Mouse (Mus musculus) MEL (cell line): ENCODE measurements around the gene Gamt. TPM values are rescaled to one million over a fixed set of nuclear protein-coding genes. Genes with fewer than 3 reads are reported as not detected.

Source experiments
- DNase-seq: peaks from one replicate; pipeline ENCODE4 v3.0.0; 2011; ENCODE audit warnings: low read depth, low spot score
- H3K27ac ChIP-seq: 2 replicates; pipeline ENCODE4 v1.5.1; 2012; ENCODE audit warnings: low read depth, mild to moderate bottlenecking, control low read depth, low read length, moderate library complexity; ENCODE audit not compliant: control insufficient read depth
- H3K27me3 ChIP-seq, 2 experiments: fragments of 150-350 bp in 1 of 2; sonication (generic) in 1 of 2; 2 replicates each; pipeline ENCODE4 v1.6.1; 2012; ENCODE audit warnings: low read length in 2 of 2, mild to moderate bottlenecking in 2 of 2, improper control_type of control experiment in 1 of 2, moderate library complexity in 1 of 2; ENCODE audit not compliant: insufficient read depth in 2 of 2, control insufficient read depth in 1 of 2
- H3K36me3 ChIP-seq, 2 experiments: 2 replicates each; pipeline ENCODE4 v1.6.1; 2012 to 2014; ENCODE audit warnings: low read length in 2 of 2, improper control_type of control experiment in 1 of 2, inconsistent platforms in 1 of 2, mild to moderate bottlenecking in 1 of 2; ENCODE audit not compliant: insufficient read depth in 2 of 2, control insufficient read depth in 1 of 2
- H3K4me1 ChIP-seq, 2 experiments: fragments of 150-350 bp in 1 of 2; sonication (generic) in 1 of 2; 2 replicates each; pipeline ENCODE4 v1.6.1; 2012; ENCODE audit warnings: low read length in 2 of 2, improper control_type of control experiment in 1 of 2, mild to moderate bottlenecking in 1 of 2; ENCODE audit not compliant: insufficient read depth in 2 of 2, control insufficient read depth in 1 of 2
- H3K4me3 ChIP-seq, 2 experiments: fragments of 150-350 bp in 1 of 2; sonication (generic) in 1 of 2; 2 replicates each; pipeline ENCODE4 v1.5.1; 2012; ENCODE audit warnings: low read depth in 2 of 2, low read length in 2 of 2, mild to moderate bottlenecking in 2 of 2, moderate library complexity in 2 of 2, control low read depth in 1 of 2, improper control_type of control experiment in 1 of 2; ENCODE audit not compliant: control insufficient read depth in 1 of 2, insufficient read depth in 1 of 2
- H3K79me2 ChIP-seq: 2 replicates; pipeline ENCODE4 v1.6.1; 2012; ENCODE audit warnings: mild to moderate bottlenecking, low read length, moderate library complexity; ENCODE audit not compliant: control insufficient read depth, poor library complexity, insufficient read depth
- H3K9ac ChIP-seq: 2 replicates; pipeline ENCODE4 v1.6.1; 2012; ENCODE audit warnings: low read depth, mild to moderate bottlenecking, control low read depth, low read length, moderate library complexity; ENCODE audit not compliant: control insufficient read depth, poor library complexity, severe bottlenecking
- H3K9me3 ChIP-seq: fragments of 150-350 bp; sonication (generic); replicated peaks from 2 replicates; pipeline ENCODE4 v1.6.1; 2012; ENCODE audit warnings: mild to moderate bottlenecking, low read length, improper control_type of control experiment, moderate library complexity; ENCODE audit not compliant: insufficient read depth
- BHLHE40 ChIP-seq: IDR thresholded peaks from 2 replicates; pipeline ENCODE4 v1.6.1; 2012; ENCODE audit warnings: low read depth, mild to moderate bottlenecking, inconsistent platforms, low read length, improper control_type of control experiment, borderline replicate concordance
- CTCF ChIP-seq, 3 experiments: IDR thresholded peaks in 2 of 3; conservative IDR thresholded peaks in 1 of 3; 2 replicates each; pipeline ENCODE4 v1.5.1; 2011 to 2012; ENCODE audit warnings: low read length in 3 of 3, low read depth in 2 of 3, mild to moderate bottlenecking in 2 of 3, improper control_type of control experiment in 1 of 3, inconsistent platforms in 1 of 3, mixed read lengths in 1 of 3, moderate library complexity in 1 of 3; ENCODE audit not compliant: control insufficient read depth in 1 of 3, insufficient read depth in 1 of 3, poor library complexity in 1 of 3, severe bottlenecking in 1 of 3
- ELF1 ChIP-seq: IDR thresholded peaks from 2 replicates; pipeline ENCODE4 v1.6.1; 2014; ENCODE audit warnings: low read depth, mild to moderate bottlenecking, inconsistent platforms, low read length, improper control_type of control experiment, moderate library complexity
- HCFC1 ChIP-seq: IDR thresholded peaks from 2 replicates; pipeline ENCODE4 v1.6.1; 2012; ENCODE audit warnings: low read depth, mild to moderate bottlenecking, inconsistent platforms, low read length, improper control_type of control experiment, moderate library complexity
- MAZ ChIP-seq: IDR thresholded peaks from 2 replicates; pipeline ENCODE4 v1.6.1; 2012; ENCODE audit warnings: low read depth, mild to moderate bottlenecking, inconsistent platforms, low read length, improper control_type of control experiment
- MXI1 ChIP-seq: IDR thresholded peaks from 2 replicates; pipeline ENCODE4 v1.6.1; 2011; ENCODE audit warnings: mild to moderate bottlenecking, low read depth, low read length, improper control_type of control experiment
- NRF1 ChIP-seq: IDR thresholded peaks from 2 replicates; pipeline ENCODE4 v1.6.1; 2014; ENCODE audit warnings: low read depth, mild to moderate bottlenecking, inconsistent platforms, low read length, improper control_type of control experiment, moderate library complexity; ENCODE audit not compliant: poor library complexity, insufficient read depth, severe bottlenecking
- POLR2AphosphoS2 ChIP-seq: IDR thresholded peaks from 2 replicates; pipeline ENCODE4 v1.6.1; 2011; ENCODE audit warnings: low read length, improper control_type of control experiment
- RCOR1 ChIP-seq: IDR thresholded peaks from 2 replicates; pipeline ENCODE4 v1.6.1; 2012; ENCODE audit warnings: low read depth, mild to moderate bottlenecking, inconsistent platforms, low read length, improper control_type of control experiment
- SIN3A ChIP-seq: IDR thresholded peaks from 2 replicates; pipeline ENCODE4 v1.6.1; 2012; ENCODE audit warnings: low read length, improper control_type of control experiment, inconsistent platforms
- SMC3 ChIP-seq: IDR thresholded peaks from 2 replicates; pipeline ENCODE4 v1.6.1; 2011; ENCODE audit warnings: low read depth, low read length, improper control_type of control experiment
- TCF12 ChIP-seq: IDR thresholded peaks from 2 replicates; pipeline ENCODE4 v1.6.1; 2014; ENCODE audit warnings: low read depth, mild to moderate bottlenecking, inconsistent platforms, low read length, improper control_type of control experiment, moderate library complexity
- USF2 ChIP-seq, 2 experiments: IDR thresholded peaks; 2 replicates each; pipeline ENCODE4 v1.6.1; 2011 to 2012; ENCODE audit warnings: improper control_type of control experiment in 2 of 2, low read length in 2 of 2, borderline replicate concordance in 1 of 2, inconsistent platforms in 1 of 2, low read depth in 1 of 2, mild to moderate bottlenecking in 1 of 2; ENCODE audit not compliant: insufficient read depth in 1 of 2
- ZC3H11A ChIP-seq: IDR thresholded peaks from 2 replicates; pipeline ENCODE4 v1.6.1; 2012; ENCODE audit warnings: low read depth, mild to moderate bottlenecking, inconsistent platforms, low read length, improper control_type of control experiment
- ZKSCAN1 ChIP-seq: IDR thresholded peaks from 2 replicates; pipeline ENCODE4 v1.6.1; 2012; ENCODE audit warnings: low read depth, mild to moderate bottlenecking, inconsistent platforms, low read length, improper control_type of control experiment, moderate library complexity
- ZMIZ1 ChIP-seq: IDR thresholded peaks from 2 replicates; pipeline ENCODE4 v1.6.1; 2012; ENCODE audit warnings: low read depth, mild to moderate bottlenecking, inconsistent platforms, low read length, improper control_type of control experiment, moderate library complexity
- polyA plus RNA-seq, 2 experiments: library from polyadenylated mRNA; stranded (reverse) in 1 of 2; unstranded in 1 of 2; fragments of >175 nt in 1 of 2; fragments of >200 nt in 1 of 2; gene quantifications; 2 replicates each; pipeline versions ENCODE4 v1.2.1 to v1.2.4; 2012; ENCODE audit warnings: low replicate concordance in 2 of 2, low read depth in 1 of 2; ENCODE audit not compliant: insufficient read length in 2 of 2, insufficient read depth in 1 of 2, missing spikeins in 1 of 2
- total RNA-seq: library from RNA; depleted of rRNA; stranded (reverse); fragments of 300-350 nt; gene quantifications from 2 replicates; pipeline ENCODE4 v1.2.3, GENCODE M21; 2012

Gene Gamt
- total and polyA plus RNA-seq, 3 experiments: 6.0 to 8.4 TPM; not detected in 1

- Histone ChIP-seq H3K27me3 (no peaks in the 10 kb centered on the region), H3K9ac (no peak overlapping the region), H3K4me3 (no peak overlapping the region), H3K79me2 (no peaks in the 10 kb centered on the region), H3K4me1 (no peaks in the 10 kb centered on the region), H3K27ac (no peak overlapping the region), H3K36me3 (peaks cover 0 to 15% of the 10 kb centered on the region in 2 experiments; a peak in 2 of 4 replicates), H3K9me3 (no peaks in the 10 kb centered on the region)
- no peak for DNase-seq
- TF ChIP-seq POLR2AphosphoS2: no peak
- TF ChIP-seq ELF1: no peak
- TF ChIP-seq MAZ: no peak
Observed at GRCm38 (mm10) chr10:80285222-80286070, 24.6 kb upstream of the Gamt start.

GRCm38 (mm10) chr10:80282481-80283441, 21.9 kb upstream of the Gamt start:
- Histone ChIP-seq H3K27me3 (no peaks in the 10 kb centered on the region), H3K27ac (no peak overlapping the region), H3K36me3 (peaks cover 0 to 20% of the 10 kb centered on the region in 2 experiments; a peak in 2 of 4 replicates), H3K9me3 (no peaks in the 10 kb centered on the region), H3K9ac (no peak overlapping the region), H3K4me1 (no peaks in the 10 kb centered on the region), H3K79me2 (no peaks in the 10 kb centered on the region), H3K4me3 (no peak overlapping the region)
- TF ChIP-seq USF2 (IDR thresholded peaks at IDR 0.05; ENCODE audit: borderline replicate concordance in 1 of 2, insufficient read depth in 1 of 2, low read depth in 1 of 2, low read length in 2 of 2) (no peak), TCF12 (no peak), SIN3A (no peak), SMC3 (no peak), CTCF (IDR thresholded peaks at IDR 0.05 in 2 of 3, conservative IDR thresholded peaks at IDR 0.05 in 1 of 3; ENCODE audit: control insufficient read depth in 1 of 3, insufficient read depth in 1 of 3, low read depth in 2 of 3, low read length in 3 of 3, poor library complexity in 1 of 3, severe bottlenecking in 1 of 3) (no peak), NRF1 (no peak), ZC3H11A (no peak), BHLHE40 (no peak), ZMIZ1 (no peak), MXI1 (no peak), MAZ (no peak), ZKSCAN1 (no peak), POLR2AphosphoS2 (no peak), RCOR1 (no peak), HCFC1 (no peak)
- DNase-seq: no peak
